Mouse (Mus musculus) liver, adult 2 months (tissue): Measurements from ENCODE around the gene Nmrk1. TPM values are rescaled to one million over a fixed set of nuclear protein-coding genes. Genes with fewer than 3 reads are reported as not detected.

Source experiments
- DNase-seq: peaks from one replicate; pipeline ENCODE4 v3.0.0-alpha.2; 2011; ENCODE audit warnings: low read depth, low spot score; ENCODE audit errors: extremely low read depth
- H3K27ac ChIP-seq: fragments of 200-500 bp; replicated peaks from 2 replicates; pipeline ENCODE4 v1.5.1; 2012; ENCODE audit warnings: low read depth, mild to moderate bottlenecking, control low read depth, inconsistent platforms, low read length; ENCODE audit not compliant: insufficient read depth
- H3K27me3 ChIP-seq: fragments of 200-500 bp; 2 replicates; pipeline ENCODE4 v1.6.1; 2012; ENCODE audit warnings: mild to moderate bottlenecking, moderate library complexity, low read length, inconsistent platforms; ENCODE audit not compliant: control insufficient read depth, insufficient read depth
- H3K36me3 ChIP-seq: fragments of 200-500 bp; 2 replicates; pipeline ENCODE4 v1.6.1; 2012; ENCODE audit warnings: low read length, inconsistent platforms; ENCODE audit not compliant: control insufficient read depth, insufficient read depth
- H3K4me1 ChIP-seq: fragments of 200-500 bp; 2 replicates; pipeline ENCODE4 v1.6.1; 2011; ENCODE audit warnings: low read length; ENCODE audit not compliant: control insufficient read depth, insufficient read depth
- H3K4me3 ChIP-seq: fragments of 200-500 bp; 2 replicates; pipeline ENCODE4 v1.5.1; 2011; ENCODE audit warnings: low read depth, mild to moderate bottlenecking, control low read depth, low read length, moderate library complexity; ENCODE audit not compliant: insufficient read depth
- H3K79me2 ChIP-seq: fragments of 200-500 bp; 2 replicates; pipeline ENCODE4 v1.6.1; 2012; ENCODE audit warnings: inconsistent platforms, mild to moderate bottlenecking, low read length, moderate library complexity; ENCODE audit not compliant: control insufficient read depth, insufficient read depth
- H3K9ac ChIP-seq: fragments of 200-500 bp; 2 replicates; pipeline ENCODE4 v1.6.1; 2012; ENCODE audit warnings: low read depth, mild to moderate bottlenecking, control low read depth, inconsistent platforms, low read length
- CTCF ChIP-seq: fragments of 200-500 bp; IDR thresholded peaks from 2 replicates; pipeline ENCODE4 v1.5.1; 2011; ENCODE audit warnings: low read depth, low read length, control low read depth
- POLR2A ChIP-seq: fragments of 200-500 bp; IDR thresholded peaks from 2 replicates; pipeline ENCODE4 v1.6.1; 2011; ENCODE audit warnings: low read length, control low read depth; ENCODE audit not compliant: insufficient read depth; ENCODE audit errors: extremely low read depth
- whole genome bisulfite sequencing: fragments of 180-500 bp; shearing (Covaris S2); methylation state at CpG from one replicate; pipeline ENCODE4 v1.1.7; 2018; 5-methylcytosine and 5-hydroxymethylcytosine counted together
- polyA plus RNA-seq: library from polyadenylated mRNA; depleted of rRNA; stranded (reverse); fragments of >200 nt; gene quantifications from 2 replicates; pipeline ENCODE4 v1.2.3, GENCODE M21; 2012
- total RNA-seq: library from RNA; depleted of rRNA; stranded (reverse); fragments of >200 nt; gene quantifications from 2 replicates; pipeline ENCODE4 v1.2.3, GENCODE M21; 2014

The Nmrk1 gene
- total and polyA plus RNA-seq, 2 experiments = 21.9 to 47.4 TPM

- no peaks in the 10 kb centered on the region for H3K4me1 ChIP-seq
- 93% methylated on average over 6 of the region's 6 CpGs for WGBS
- peaks cover 58% of the 10 kb centered on the region for H3K36me3 ChIP-seq
- H3K27ac ChIP-seq = no peak overlapping the region
- TF ChIP-seq POLR2A = no peak
- no peak for TF ChIP-seq CTCF
- H3K27me3 ChIP-seq = no peaks in the 10 kb centered on the region
- no peak overlapping the region for H3K9ac ChIP-seq
- no peak overlapping the region for H3K4me3 ChIP-seq
- no peak for DNase-seq
- no peaks in the 10 kb centered on the region for H3K79me2 ChIP-seq
Observed at GRCm38 (mm10) chr19:18648558-18648945, 16.8 kb downstream of the Nmrk1 start.

DNA sequence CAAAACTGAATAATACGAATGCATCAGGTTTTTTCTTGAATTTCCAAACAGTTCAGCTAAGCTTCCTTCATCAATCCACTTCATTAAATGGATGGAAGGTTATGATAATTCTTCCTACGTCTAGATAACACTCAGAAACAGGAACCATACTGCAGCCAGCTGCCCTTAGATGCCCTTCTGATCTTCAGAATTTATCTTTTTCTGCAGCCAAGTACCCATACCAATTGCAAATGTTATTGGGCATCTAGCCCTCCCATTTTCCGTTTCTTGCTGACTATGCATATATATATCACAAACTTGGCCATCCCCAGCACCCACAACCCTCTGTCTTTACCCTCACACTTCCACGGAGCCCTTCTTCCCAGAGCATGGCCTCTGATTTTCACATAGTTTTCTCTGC, 18.2 kb downstream of the Nmrk1 start:
- TF ChIP-seq CTCF = no peak
- no peak for TF ChIP-seq POLR2A
- Histone ChIP-seq H3K27ac (no peak overlapping the region), H3K36me3 (peaks cover 52% of the 10 kb centered on the region), H3K9ac (no peak overlapping the region), H3K4me1 (no peaks in the 10 kb centered on the region), H3K79me2 (no peaks in the 10 kb centered on the region), H3K4me3 (no peak overlapping the region), H3K27me3 (no peaks in the 10 kb centered on the region)
- 88% methylated on average over 4 of the region's 4 CpGs for WGBS
- DNase-seq = no peak

- Histone ChIP-seq H3K27me3 (no peaks in the 10 kb centered on the region), H3K79me2 (no peaks in the 10 kb centered on the region), H3K4me1 (no peaks in the 10 kb centered on the region), H3K9ac (no peak overlapping the region), H3K4me3 (no peak overlapping the region), H3K27ac (no peak overlapping the region), H3K36me3 (peaks cover 47% of the 10 kb centered on the region)
- DNase-seq = no peak
- TF ChIP-seq POLR2A (no peak), CTCF (no peak)
- WGBS = 88% methylated on average over 6 of the region's 6 CpGs
Observed at GRCm38 (mm10) chr19:18650473-18650872, 18.7 kb downstream of the Nmrk1 start.

GRCm38 (mm10) chr19:18652592-18652991, 20.8 kb downstream of the Nmrk1 start:
- Histone ChIP-seq H3K79me2 (no peaks in the 10 kb centered on the region), H3K9ac (no peak overlapping the region), H3K27ac (no peak overlapping the region), H3K36me3 (peaks cover 32% of the 10 kb centered on the region), H3K4me3 (no peak overlapping the region), H3K27me3 (no peaks in the 10 kb centered on the region), H3K4me1 (no peaks in the 10 kb centered on the region)
- DNase-seq = no peak
- TF ChIP-seq POLR2A (no peak), CTCF (no peak)
- 65% methylated on average over 4 of the region's 4 CpGs for WGBS

- no peak for DNase-seq
- Histone ChIP-seq H3K79me2 (no peaks in the 10 kb centered on the region), H3K27me3 (no peaks in the 10 kb centered on the region), H3K4me3 (no peak overlapping the region), H3K36me3 (peaks cover 32% of the 10 kb centered on the region), H3K27ac (no peak overlapping the region), H3K9ac (no peak overlapping the region), H3K4me1 (no peaks in the 10 kb centered on the region)
- 97% methylated on average over 6 of the region's 6 CpGs for WGBS
- no peak for TF ChIP-seq POLR2A
- TF ChIP-seq CTCF = no peak
Observed at GRCm38 (mm10) chr19:18653058-18653457, 21.3 kb downstream of the Nmrk1 start.

DNA sequence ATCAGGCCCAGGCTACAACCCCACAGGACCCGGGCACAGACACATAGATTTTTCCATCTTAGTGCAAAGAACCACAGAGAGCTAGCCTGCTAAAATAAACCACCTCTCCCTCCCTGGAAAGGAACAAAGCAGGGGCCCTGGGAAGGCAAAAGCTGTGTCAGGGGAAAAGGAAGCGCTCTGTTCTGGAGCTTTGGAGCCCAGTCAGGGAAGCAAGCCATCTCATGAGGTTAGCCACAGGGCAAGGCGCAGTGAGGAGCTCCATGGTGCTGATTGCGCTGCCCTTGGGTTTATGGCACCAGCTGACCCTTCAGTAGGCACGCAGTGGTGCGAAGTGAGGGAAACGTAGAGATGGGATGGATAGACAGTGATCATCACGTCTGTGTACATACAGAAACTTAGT, 22.6 kb downstream of the Nmrk1 start:
- 92% methylated on average over 8 of the region's 8 CpGs for WGBS
- no peak overlapping the region for H3K27ac ChIP-seq
- TF ChIP-seq CTCF = no peak
- no peak for TF ChIP-seq POLR2A

More for the DNA sequence above, 22.6 kb downstream of the Nmrk1 start:
- Histone ChIP-seq H3K9ac (no peak overlapping the region), H3K4me3 (no peak overlapping the region), H3K4me1 (no peaks in the 10 kb centered on the region), H3K36me3 (peaks cover 24% of the 10 kb centered on the region), H3K79me2 (no peaks in the 10 kb centered on the region), H3K27me3 (no peaks in the 10 kb centered on the region)
- no peak for DNase-seq
